Mouse (Mus musculus): Measurements from ENCODE around the gene Tcp11l2. TPM values are rescaled to one million over a fixed set of nuclear protein-coding genes. Genes with fewer than 3 reads are reported as not detected.

The Tcp11l2 gene
- total RNA-seq, 2 experiments from 2014 or later, result 105 to 143 TPM

DNA sequence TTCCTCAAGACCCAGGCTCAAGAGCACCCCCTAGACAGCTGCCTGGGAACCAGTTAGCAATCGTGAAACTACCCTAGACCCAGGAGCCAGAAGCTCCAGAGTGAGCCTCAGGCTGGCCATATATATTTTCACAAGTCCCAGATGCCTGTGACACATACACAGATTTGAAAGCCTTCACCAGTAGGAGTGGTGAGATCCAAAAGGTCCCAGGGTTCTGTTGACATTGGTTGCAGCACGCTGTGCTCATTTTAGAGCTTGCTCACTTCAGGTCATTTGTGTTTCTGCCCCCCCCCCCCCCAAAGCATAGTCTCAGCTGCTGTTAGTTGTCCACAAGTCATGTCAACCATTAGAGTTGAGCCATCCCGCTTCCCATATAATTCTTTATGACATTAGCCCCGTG lies 77.6 kb downstream of the Tcp11l2 start:
- DNase-seq, result no peak

- DNase-seq, result no peak
Measured at GRCm38 (mm10) chr10:84654731-84655130, 78.3 kb downstream of the Tcp11l2 start.

DNA sequence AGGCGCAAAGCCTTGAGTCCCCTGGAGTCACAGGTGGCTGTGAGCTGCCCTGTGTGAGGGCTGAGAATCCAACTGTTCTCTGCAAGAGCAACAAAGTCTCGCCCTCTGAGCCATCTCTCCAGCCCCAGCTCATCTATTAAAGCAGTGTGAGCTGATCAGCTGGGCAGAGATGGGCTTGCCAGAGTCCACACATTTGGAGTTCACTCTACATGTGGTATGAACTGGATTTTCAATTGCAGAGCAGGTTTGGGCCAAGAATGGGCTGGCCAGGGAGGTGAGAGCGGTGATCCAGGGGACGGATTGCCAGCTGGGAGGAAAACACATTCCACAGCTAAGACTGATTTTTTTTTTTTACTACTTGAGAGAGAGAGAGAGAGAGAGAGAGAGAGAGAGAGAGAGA lies 80.2 kb downstream of the Tcp11l2 start:
- peak; percentile 75 to 82 for DNase-seq

DNA sequence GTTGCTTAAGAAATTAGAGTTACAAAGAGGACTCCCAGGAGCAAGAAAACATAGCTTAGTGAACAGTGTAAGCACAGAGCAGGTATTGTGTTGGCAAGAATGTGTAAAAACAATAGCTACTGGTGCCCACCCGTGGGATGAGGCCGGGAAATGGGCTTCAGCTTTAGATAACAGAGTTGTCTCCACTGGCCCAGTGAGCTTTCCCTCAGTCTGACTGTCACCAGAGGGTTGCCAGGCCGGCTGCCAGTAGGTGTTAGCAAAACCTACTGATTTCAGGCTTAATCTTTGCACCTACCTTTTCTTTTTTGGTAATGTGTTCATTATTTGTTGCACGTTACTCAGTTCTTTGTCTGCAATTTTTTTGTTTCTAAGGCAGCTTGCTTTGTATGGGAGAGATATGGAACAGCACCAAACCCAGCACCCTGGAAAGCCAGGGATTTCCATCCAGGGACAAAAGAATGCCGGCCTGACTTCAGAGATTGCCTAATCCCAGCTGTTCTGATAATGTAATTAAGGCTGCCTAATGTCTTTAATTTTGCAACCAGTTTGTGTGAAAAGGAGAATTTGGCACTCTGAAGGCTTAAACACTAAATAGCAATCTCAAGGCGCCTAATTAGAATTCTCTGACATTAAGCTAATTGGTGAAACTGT lies 81.1 kb downstream of the Tcp11l2 start:
- peak; percentile 54 to 64 for DNase-seq

- no peak for DNase-seq
Measured at GRCm38 (mm10) chr10:84658088-84658848, 81.8 kb downstream of the Tcp11l2 start.

- no peak for DNase-seq
Measured at GRCm38 (mm10) chr10:84659281-84659680, 82.9 kb downstream of the Tcp11l2 start.

DNA sequence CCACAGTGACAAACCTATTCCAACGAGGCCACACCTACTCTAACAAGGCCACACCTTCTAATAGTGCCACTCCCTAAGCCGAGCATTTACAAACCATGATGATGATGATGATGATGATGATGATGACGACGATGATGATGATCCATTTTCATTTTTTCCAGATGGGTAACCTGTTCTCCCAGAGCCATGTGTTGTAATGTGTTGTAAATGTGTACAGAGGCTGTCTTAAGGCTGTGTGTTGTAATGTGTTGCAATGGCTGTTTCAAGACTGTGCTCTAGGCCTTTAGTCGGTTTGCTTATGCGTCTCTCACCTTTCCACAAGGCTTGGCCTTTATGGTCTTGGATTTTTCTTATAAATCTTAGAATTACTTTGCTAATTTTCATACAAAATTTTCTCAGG lies 85.7 kb downstream of the Tcp11l2 start:
- DNase-seq, result no peak

Other genes with a start within 250 kb of the Tcp11l2 start
- gene Nuak1, start 136.0 kb upstream of the Tcp11l2 start, total RNA-seq (2021), result 10 to 100 TPM; 27.9 to 32.2 TPM
- gene Ckap4, start 42.6 kb upstream of the Tcp11l2 start, total RNA-seq (2021), result 10 to 100 TPM; 26.0 to 30.6 TPM
- 10 to 100 TPM; 11.5 to 12.6 TPM for gene Polr3b, start 45.7 kb downstream of the Tcp11l2 start, total RNA-seq (2021)
- not detected for gene Rfx4, start 179.4 kb downstream of the Tcp11l2 start, total RNA-seq (2021)